Mouse (Mus musculus): ENCODE measurements around the gene Prex1.

DNA sequence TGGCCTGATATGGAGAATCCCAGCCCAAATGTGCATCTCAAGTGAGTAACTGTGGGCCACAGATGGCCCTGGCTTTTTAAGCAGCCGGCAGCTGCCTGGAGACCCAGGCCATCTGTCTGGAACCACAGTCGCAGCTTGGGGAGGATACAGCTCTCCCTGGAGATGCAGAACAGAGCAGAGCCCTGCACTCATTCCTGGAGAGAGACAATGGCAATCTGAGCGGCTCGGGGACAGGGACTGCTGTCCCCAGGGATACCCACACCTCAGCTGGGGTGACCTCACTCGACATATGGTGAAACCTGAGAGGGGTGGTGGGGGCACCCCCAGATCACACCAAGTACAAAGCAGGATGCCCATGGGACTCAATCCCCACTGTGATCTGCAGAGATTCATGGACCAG is 60.1 kb downstream of the Prex1 start:
- no peak for TF ChIP-seq POLR2A (IDR thresholded peaks at IDR 0.05; ENCODE audit: low read depth, low read length)
- TF ChIP-seq CTCF (IDR thresholded peaks at IDR 0.05; ENCODE audit: extremely low read depth, insufficient read length, insufficient replicate concordance, low read depth, low read length): no peak

Data from small intestine, adult 2 months (tissue).